Mouse (Mus musculus) hindbrain, postnatal 0 days (tissue): ENCODE results near the gene Ehf. TPM values are rescaled to one million over a fixed set of nuclear protein-coding genes. Genes with fewer than 3 reads are reported as not detected.

Experiments
- ATAC-seq: fragments of 200-750 bp; cut with Nextera tagmentation; 2 replicates; pipeline ENCODE4 v1.8.0; 2017; ENCODE audit warnings: mild to moderate bottlenecking, moderate TSS enrichment, moderate library complexity
- DNase-seq: peaks from one replicate; pipeline ENCODE4 v3.0.0-alpha.2; 2015; ENCODE audit warnings: low spot score
- H3K27ac ChIP-seq: fragments of 300-500 bp; sonication (generic); 2 replicates; pipeline ENCODE4 v1.5.1; 2014; ENCODE audit warnings: mild to moderate bottlenecking
- H3K27me3 ChIP-seq: fragments of 300-500 bp; sonication (generic); 2 replicates; pipeline ENCODE4 v1.6.1; 2014; ENCODE audit warnings: low read length, mixed read lengths; ENCODE audit not compliant: insufficient read depth
- H3K36me3 ChIP-seq: fragments of 300-500 bp; sonication (generic); 2 replicates; pipeline ENCODE4 v1.6.1; 2014; ENCODE audit warnings: low read length, mixed read lengths; ENCODE audit not compliant: insufficient read depth
- H3K4me1 ChIP-seq: fragments of 300-500 bp; sonication (generic); 2 replicates; pipeline ENCODE4 v1.6.1; 2014; ENCODE audit warnings: antibody characterized with exemption, low read length, mixed read lengths; ENCODE audit not compliant: insufficient read depth
- H3K4me2 ChIP-seq: fragments of 300-500 bp; sonication (generic); 2 replicates; pipeline ENCODE4 v1.6.1; 2014; ENCODE audit warnings: low read depth, mild to moderate bottlenecking, low read length, moderate library complexity, mixed read lengths
- H3K4me3 ChIP-seq: fragments of 300-500 bp; sonication (generic); 2 replicates; pipeline ENCODE4 v1.5.1; 2014; ENCODE audit warnings: low read length
- H3K9ac ChIP-seq: fragments of 300-500 bp; sonication (generic); replicated peaks from 2 replicates; pipeline ENCODE4 v1.6.1; 2014; ENCODE audit warnings: mild to moderate bottlenecking, low read length, moderate library complexity, mixed read lengths
- H3K9me3 ChIP-seq: fragments of 300-500 bp; sonication (generic); 2 replicates; pipeline ENCODE4 v1.6.1; 2016; ENCODE audit warnings: low read length, mixed read lengths
- CTCF ChIP-seq: IDR thresholded peaks from 2 replicates; pipeline ENCODE4 v1.5.1; 2016; ENCODE audit warnings: antibody characterized with exemption, control low read depth, low read depth
- WGBS: fragments of 180-500 bp; shearing (Covaris S2); extraction: QIAGEN DNeasy Blood & Tissue Kit; methylation state at CpG from one replicate; pipeline ENCODE4 v1.1.7; 2014; 5-methylcytosine and 5-hydroxymethylcytosine counted together
- polyA plus RNA-seq: library from polyadenylated mRNA; unstranded; fragments of >200 nt; fragmentation: Nextera tagmentation; extraction: Ambion mirVana; gene quantifications from 2 replicates; pipeline ENCODE4 v1.2.1, GENCODE M21; 2015
- total RNA-seq: library from RNA; depleted of rRNA; stranded (reverse); fragments of >200 nt; gene quantifications from 2 replicates; pipeline ENCODE4 v1.2.3, GENCODE M21; 2014

The Ehf gene
- total and polyA plus RNA-seq, 2 experiments from 2014 or later, result 0.20 TPM; not detected in 1

- no peak for TF ChIP-seq CTCF
- no peak overlapping the region for H3K4me2 ChIP-seq
- DNase-seq (no peak), ATAC-seq (no peak)
- H3K4me3 ChIP-seq, result no peak overlapping the region
- H3K4me1 ChIP-seq, result no peaks in the 10 kb centered on the region
- H3K36me3 ChIP-seq, result no peaks in the 10 kb centered on the region
- H3K27ac ChIP-seq, result no peak overlapping the region
- H3K27me3 ChIP-seq, result no peaks in the 10 kb centered on the region
- 88% methylated on average over 3 of the region's 3 CpGs for WGBS
- H3K9ac ChIP-seq, result no peak overlapping the region
- H3K9me3 ChIP-seq, result no peaks in the 10 kb centered on the region
These were observed 34.3 kb upstream of the Ehf start for GRCm38 (mm10) chr2:103337370-103337769.

DNA sequence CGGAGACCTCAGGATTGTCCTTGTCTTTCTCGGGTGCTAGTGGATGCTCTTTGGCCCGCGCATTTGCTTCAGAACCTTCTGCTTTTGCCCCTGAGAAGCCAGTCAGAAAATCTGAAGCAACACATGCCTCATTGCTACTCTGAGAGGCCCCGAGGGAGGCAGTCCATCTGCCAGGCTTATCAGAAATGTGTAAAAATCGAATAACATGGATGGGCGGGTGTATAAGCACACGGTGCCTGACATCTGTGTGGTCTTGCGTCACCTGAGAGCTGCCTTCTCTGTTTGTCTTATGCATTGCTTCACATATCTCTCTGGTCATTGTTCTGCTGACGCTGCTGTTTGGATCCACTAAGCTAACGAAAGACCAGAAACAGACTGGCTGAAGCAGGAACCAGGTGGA lies 33.5 kb upstream of the Ehf start:
- WGBS, result 59% methylated on average over 11 of the region's 11 CpGs
- DNase-seq (peak; percentile 50), ATAC-seq (peak; percentile 76)
- Histone ChIP-seq H3K9me3 (no peaks in the 10 kb centered on the region), H3K27me3 (no peaks in the 10 kb centered on the region), H3K4me1 (no peaks in the 10 kb centered on the region), H3K9ac (no peak overlapping the region), H3K4me3 (no peak overlapping the region), H3K36me3 (no peaks in the 10 kb centered on the region), H3K4me2 (no peak overlapping the region), H3K27ac (no peak overlapping the region)
- TF ChIP-seq CTCF, result no peak

- Histone ChIP-seq H3K27me3 (no peaks in the 10 kb centered on the region), H3K27ac (no peak overlapping the region), H3K36me3 (no peaks in the 10 kb centered on the region), H3K9me3 (no peaks in the 10 kb centered on the region), H3K9ac (no peak overlapping the region), H3K4me2 (no peak overlapping the region), H3K4me3 (no peak overlapping the region), H3K4me1 (no peaks in the 10 kb centered on the region)
- 58% methylated on average over 3 of the region's 3 CpGs for WGBS
- DNase-seq, result no peak
- no peak for TF ChIP-seq CTCF
- no peak for ATAC-seq
These were observed 32.9 kb upstream of the Ehf start for GRCm38 (mm10) chr2:103336000-103336399.

- H3K9ac ChIP-seq, result no peak overlapping the region
- no peaks in the 10 kb centered on the region for H3K9me3 ChIP-seq
- H3K4me3 ChIP-seq, result no peak overlapping the region
- no peak overlapping the region for H3K27ac ChIP-seq
- no peak for DNase-seq
- H3K4me2 ChIP-seq, result no peak overlapping the region
- no peaks in the 10 kb centered on the region for H3K27me3 ChIP-seq
- WGBS, result 87% methylated on average over 3 of the region's 3 CpGs
- H3K36me3 ChIP-seq, result no peaks in the 10 kb centered on the region
- TF ChIP-seq CTCF, result no peak
- H3K4me1 ChIP-seq, result no peaks in the 10 kb centered on the region
- no peak for ATAC-seq
These were observed 28.7 kb upstream of the Ehf start for GRCm38 (mm10) chr2:103331666-103332191.

DNA sequence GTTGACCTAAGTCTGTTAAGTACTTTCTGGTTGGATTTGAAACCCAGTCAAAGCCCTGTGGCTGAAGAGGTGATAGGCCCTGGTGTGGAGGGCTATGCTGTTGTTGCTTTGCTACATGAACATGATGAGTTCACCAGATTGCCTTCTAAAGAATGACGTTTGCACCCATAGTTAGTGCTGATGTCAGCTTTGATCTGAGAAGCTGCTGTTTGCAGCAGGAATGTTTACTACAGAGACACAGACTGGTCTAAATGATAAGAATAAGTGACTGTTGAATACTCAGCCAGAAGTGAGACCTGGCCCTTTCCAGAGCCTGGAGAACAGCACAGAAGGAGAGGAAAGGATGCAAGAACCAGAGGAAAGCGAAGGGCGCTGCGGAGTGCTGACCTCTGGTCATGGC lies 25.7 kb upstream of the Ehf start:
- no peaks in the 10 kb centered on the region for H3K4me1 ChIP-seq
- H3K4me3 ChIP-seq, result no peak overlapping the region
- H3K9ac ChIP-seq, result no peak overlapping the region
- no peak overlapping the region for H3K4me2 ChIP-seq
- no peaks in the 10 kb centered on the region for H3K27me3 ChIP-seq
- no peak overlapping the region for H3K27ac ChIP-seq
- no peaks in the 10 kb centered on the region for H3K36me3 ChIP-seq
- no peaks in the 10 kb centered on the region for H3K9me3 ChIP-seq
- DNase-seq (no peak), ATAC-seq (no peak)
- 93% methylated on average over 4 of the region's 4 CpGs for WGBS
- no peak for TF ChIP-seq CTCF

DNA sequence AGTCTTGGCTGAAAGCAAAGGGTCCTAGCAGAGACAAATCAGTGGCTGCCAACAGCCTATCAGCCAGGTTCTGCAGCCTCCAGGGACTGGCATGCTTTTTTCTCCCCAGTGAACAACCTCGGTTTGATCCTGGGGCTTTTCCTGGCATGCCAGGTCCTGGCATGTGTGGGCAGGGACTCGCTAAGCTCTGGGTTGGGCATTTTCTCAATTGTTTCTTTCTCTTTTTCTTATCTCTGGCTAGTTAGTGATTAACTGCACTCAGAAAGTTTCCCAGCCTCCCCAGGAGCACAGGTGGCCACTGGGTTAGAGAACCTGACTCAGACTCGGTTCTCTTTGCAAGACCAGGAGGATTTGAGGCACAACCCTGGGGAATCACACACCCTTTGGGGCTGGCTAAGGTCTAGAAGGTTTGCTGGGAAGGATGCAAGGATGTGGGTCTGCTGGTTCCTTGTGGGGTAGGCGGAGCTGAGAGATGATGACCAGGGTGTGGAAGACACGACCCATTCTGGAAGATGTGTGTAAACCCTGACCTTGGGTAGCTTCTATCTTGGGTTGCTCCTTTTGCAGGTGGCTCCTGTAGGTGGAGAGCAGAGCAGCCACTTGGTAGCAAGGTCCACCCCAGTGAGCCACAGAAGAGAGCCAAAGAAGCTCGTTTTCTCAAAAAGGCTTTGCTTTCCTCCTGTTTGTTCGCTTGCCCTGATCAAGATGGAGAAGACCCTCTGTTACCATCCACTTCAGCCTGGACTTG lies 22.4 kb upstream of the Ehf start:
- H3K27me3 ChIP-seq, result no peaks in the 10 kb centered on the region
- H3K4me1 ChIP-seq, result no peaks in the 10 kb centered on the region
- H3K4me3 ChIP-seq, result no peak overlapping the region
- no peak overlapping the region for H3K27ac ChIP-seq
- no peak overlapping the region for H3K4me2 ChIP-seq
- H3K9ac ChIP-seq, result no peak overlapping the region
- ATAC-seq (no peak), DNase-seq (no peak)
- H3K36me3 ChIP-seq, result no peaks in the 10 kb centered on the region
- TF ChIP-seq CTCF, result no peak
- no peaks in the 10 kb centered on the region for H3K9me3 ChIP-seq
- 77% methylated on average over 7 of the region's 7 CpGs for WGBS

GRCm38 (mm10) chr2:103324320-103324719 lies 21.2 kb upstream of the Ehf start:
- H3K9ac ChIP-seq, result no peak overlapping the region
- H3K4me2 ChIP-seq, result no peak overlapping the region
- TF ChIP-seq CTCF, result no peak
- H3K27me3 ChIP-seq, result no peaks in the 10 kb centered on the region
- 79% methylated on average over 2 of the region's 2 CpGs for WGBS
- no peak overlapping the region for H3K27ac ChIP-seq
- no peaks in the 10 kb centered on the region for H3K36me3 ChIP-seq
- ATAC-seq (no peak), DNase-seq (no peak)
- no peak overlapping the region for H3K4me3 ChIP-seq
- H3K9me3 ChIP-seq, result no peaks in the 10 kb centered on the region
- H3K4me1 ChIP-seq, result no peaks in the 10 kb centered on the region
